Comparison of ENCODE assay signal across 9 mouse cellular contexts in the genomic region with DNA sequence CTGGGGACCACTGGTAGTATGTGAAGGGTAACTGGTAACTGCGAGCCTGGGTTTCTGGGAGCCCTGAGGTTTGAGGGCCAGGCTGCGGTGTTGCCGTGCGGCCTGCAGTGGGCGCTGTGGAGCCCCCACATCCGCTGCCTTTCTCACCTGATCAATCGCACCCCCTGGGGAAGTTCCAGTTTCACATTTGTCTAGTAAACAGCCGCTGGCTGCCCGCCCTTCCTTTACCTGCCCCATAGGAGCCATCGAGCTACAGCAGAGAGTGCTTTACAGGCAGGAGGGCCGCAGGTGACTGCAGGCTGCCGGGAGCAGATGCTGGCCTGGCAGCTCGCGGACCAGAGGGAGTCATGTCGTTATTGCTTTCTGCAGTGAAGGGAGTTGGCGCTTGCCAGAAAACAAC.
DNase-seq lines count a peak whose midpoint lies in the region; ATAC-seq and TF ChIP-seq lines count a peak whose summit lies in the region.
"Had no signal": no experiment of that assay in that cellular context is flagged by ENCODE, and none has a peak within 500 bp of the region (broad histone marks: within the 10 kb centered on the region; RNA-seq: fewer than 3 reads in every experiment).

No protein-coding gene starts in this region.

- TF ChIP-seq POLR2A in heart, adult 2 months (IDR thresholded peaks at IDR 0.05; ENCODE audit: insufficient read depth, low read depth, low read length), result no peak

- peaks cover under 1% of the 10 kb centered on the region; the same call in 1 of the 2 replicates for H3K4me1 ChIP-seq in heart, adult 2 months (ENCODE audit: control insufficient read depth, insufficient read depth, low read length)
- H3K4me1 ChIP-seq in limb, embryonic 13.5 days, result peaks cover 31% of the 10 kb centered on the region
- H3K4me1 ChIP-seq in midbrain, embryonic 13.5 days (replicated peaks), result peaks cover 11% of the 10 kb centered on the region

- no peaks in the 10 kb centered on the region for H3K27me3 ChIP-seq in heart, adult 2 months (ENCODE audit: control insufficient read depth, insufficient read depth, low read length)
- H3K27me3 ChIP-seq in limb, embryonic 13.5 days, result peaks cover 28% of the 10 kb centered on the region
- peaks cover 16% of the 10 kb centered on the region; the same call in 1 of the 2 replicates for H3K27me3 ChIP-seq in midbrain, embryonic 13.5 days

- peak; percentile 100 for TF ChIP-seq CTCF in heart, adult 2 months (IDR thresholded peaks at IDR 0.05)

- no peaks in the 10 kb centered on the region for H3K79me2 ChIP-seq in heart, adult 2 months (replicated peaks; ENCODE audit: control insufficient read depth, insufficient read depth, low read length)

- no peaks in the 10 kb centered on the region for H3K9me3 ChIP-seq in limb, embryonic 13.5 days
- H3K9me3 ChIP-seq in midbrain, embryonic 13.5 days, result no peaks in the 10 kb centered on the region

- H3K9ac ChIP-seq in heart, adult 2 months (ENCODE audit: low read depth, low read length), result peak overlapping the region; percentile 61
- H3K9ac ChIP-seq in limb, embryonic 13.5 days, result peak overlapping the region; percentile 48; the same call in 1 of the 2 replicates
- H3K9ac ChIP-seq in midbrain, embryonic 13.5 days (replicated peaks), result peak overlapping the region; percentile 54; the same call in 1 of the 2 replicates

- WGBS in heart, adult 2 months, result 8% methylated on average over 16 of the region's 16 CpGs
- 4% methylated on average over 16 of the region's 16 CpGs for WGBS in limb, embryonic 13.5 days
- 6% methylated on average over 16 of the region's 16 CpGs for WGBS in midbrain, embryonic 13.5 days

- 0 out of 2 replicates have a peak overlapping the region, but pooled peaks have one; percentile 0 for H3K27ac ChIP-seq in heart, adult 2 months
- H3K27ac ChIP-seq in limb, embryonic 13.5 days, result no peak overlapping the region; the same call in 1 of the 2 replicates
- no peak overlapping the region for H3K27ac ChIP-seq in midbrain, embryonic 13.5 days

- peak; percentile 38 for DNase-seq in ovary, postnatal 10 days (ENCODE audit: low spot score)
- no peak for DNase-seq in ovary, adult 18-20 months (ENCODE audit: low spot score)
- DNase-seq in embryo, embryonic 11.5 days (ENCODE audit: low read depth, low spot score), result peak; percentile 46
- peak; percentile 75 to 78 for DNase-seq in heart, adult 2 months
- DNase-seq in kidney, adult 18-20 months, result peak; percentile 75
- DNase-seq in spleen, postnatal 10 days (ENCODE audit: low spot score in 2 of 2), result peak; percentile 60 to 80

- intact Hi-C loops in heart, adult 2 months (cut with DNase I), result loop anchor here (5.0 kb wide), 1 partner anchor 269 kb away; the partner anchor contains the start of gene Atp9a

- ATAC-seq in limb, embryonic 13.5 days (ENCODE audit: low FRiP score, low read depth), result peak; percentile 78; the same call in 1 of the 2 replicates
- peak; percentile 67; the same call in 1 of the 2 replicates for ATAC-seq in midbrain, embryonic 13.5 days

- peak overlapping the region; percentile 56 for H3K4me3 ChIP-seq in heart, adult 2 months
- H3K4me3 ChIP-seq in limb, embryonic 13.5 days, result peak overlapping the region; percentile 32
- H3K4me3 ChIP-seq in midbrain, embryonic 13.5 days (replicated peaks), result peak overlapping the region; percentile 23; the same call in 1 of the 2 replicates

- no peaks in the 10 kb centered on the region for H3K36me3 ChIP-seq in heart, adult 2 months (ENCODE audit: control insufficient read depth, insufficient read depth, low read length)
- H3K36me3 ChIP-seq in limb, embryonic 13.5 days, result no peaks in the 10 kb centered on the region
- H3K36me3 ChIP-seq in midbrain, embryonic 13.5 days, result no peaks in the 10 kb centered on the region
- H3K36me3 ChIP-seq: G1E had no signal

- peak overlapping the region; percentile 57 for H3K4me2 ChIP-seq in limb, embryonic 13.5 days (replicated peaks)
- H3K4me2 ChIP-seq in midbrain, embryonic 13.5 days (replicated peaks), result peak overlapping the region; percentile 51

- TF ChIP-seq EP300 in heart, adult 2 months (IDR thresholded peaks at IDR 0.05; ENCODE audit: insufficient read depth, low read depth, low read length), result no peak
